Mouse (Mus musculus) heart, embryonic 10.5 days (tissue): Measurements from ENCODE around the gene Dhx9. TPM values are rescaled to one million over a fixed set of nuclear protein-coding genes. Genes with fewer than 3 reads are reported as not detected.
"Not testable (repeated sequence)": the region's sequence is repeated elsewhere in the genome, so short reads cannot be mapped to it uniquely, and the experiment has no call there.

Experiments used
- DNase-seq: peaks from one replicate; pipeline ENCODE4 v3.0.0-alpha.2; 2017; ENCODE audit warnings: low spot score
- H3K27ac ChIP-seq: fragments of 300-500 bp; sonication (generic); 2 replicates; pipeline ENCODE4 v1.5.1; 2016; ENCODE audit warnings: mild to moderate bottlenecking
- H3K27me3 ChIP-seq: fragments of 300-500 bp; sonication (generic); 2 replicates; pipeline ENCODE4 v1.6.1; 2016; ENCODE audit warnings: mild to moderate bottlenecking; ENCODE audit not compliant: poor library complexity, insufficient read depth, severe bottlenecking
- H3K36me3 ChIP-seq: fragments of 300-500 bp; sonication (generic); 2 replicates; pipeline ENCODE4 v1.6.1; 2016; ENCODE audit warnings: mild to moderate bottlenecking, moderate library complexity
- H3K4me1 ChIP-seq: fragments of 300-500 bp; sonication (generic); 2 replicates; pipeline ENCODE4 v1.6.1; 2016; ENCODE audit warnings: mild to moderate bottlenecking
- H3K4me3 ChIP-seq: fragments of 300-500 bp; sonication (generic); 2 replicates; pipeline ENCODE4 v1.5.1; 2016; ENCODE audit warnings: mild to moderate bottlenecking, moderate library complexity
- H3K9me3 ChIP-seq: fragments of 300-500 bp; sonication (generic); 2 replicates; pipeline ENCODE4 v1.6.1; 2016; ENCODE audit warnings: mild to moderate bottlenecking, moderate library complexity
- WGBS: fragments of 180-500 bp; shearing (Covaris S2); methylation state at CpG from one replicate; pipeline ENCODE4 v1.1.7; 2016; 5-methylcytosine and 5-hydroxymethylcytosine counted together
- polyA plus RNA-seq: library from polyadenylated mRNA; unstranded; fragments of >200 nt; fragmentation: Nextera tagmentation; extraction: Ambion mirVana; gene quantifications from 2 replicates; pipeline ENCODE4 v1.2.1, GENCODE M21; 2016

Dhx9 gene
- polyA plus RNA-seq, 1 experiment from 2014 or later, result 25.1 TPM

GRCm38 (mm10) chr1:153496030-153496429 is 8.6 kb upstream of the Dhx9 start:
- Histone ChIP-seq H3K27me3 (no peaks in the 10 kb centered on the region), H3K4me3 (no peak overlapping the region), H3K27ac (no peak overlapping the region), H3K36me3 (no peaks in the 10 kb centered on the region), H3K4me1 (0 out of 2 replicates have a peak, but pooled peaks cover 4% of the 10 kb centered on the region), H3K9me3 (no peaks in the 10 kb centered on the region)
- WGBS, result 76% methylated on average over 3 of the region's 3 CpGs
- DNase-seq, result no peak

GRCm38 (mm10) chr1:153493931-153494330 is 6.5 kb upstream of the Dhx9 start:
- H3K36me3 ChIP-seq, result no peaks in the 10 kb centered on the region
- H3K9me3 ChIP-seq, result no peaks in the 10 kb centered on the region
- DNase-seq, result no peak
- H3K27ac ChIP-seq, result no peak overlapping the region
- H3K4me1 ChIP-seq, result 0 out of 2 replicates have a peak, but pooled peaks cover 4% of the 10 kb centered on the region
- H3K27me3 ChIP-seq, result no peaks in the 10 kb centered on the region
- 31% methylated on average over 6 of the region's 6 CpGs for WGBS
- no peak overlapping the region for H3K4me3 ChIP-seq

GRCm38 (mm10) chr1:153493338-153493737 is 5.9 kb upstream of the Dhx9 start:
- Histone ChIP-seq H3K9me3 (no peaks in the 10 kb centered on the region), H3K27ac (no peak overlapping the region), H3K36me3 (no peaks in the 10 kb centered on the region), H3K27me3 (no peaks in the 10 kb centered on the region), H3K4me3 (no peak overlapping the region), H3K4me1 (0 out of 2 replicates have a peak, but pooled peaks cover 4% of the 10 kb centered on the region)
- 21% methylated on average over 4 of the region's 4 CpGs for WGBS
- DNase-seq, result no peak

GRCm38 (mm10) chr1:153491822-153492221 is 4.4 kb upstream of the Dhx9 start:
- Histone ChIP-seq H3K4me1 (0 out of 2 replicates have a peak, but pooled peaks cover 4% of the 10 kb centered on the region), H3K27me3 (no peaks in the 10 kb centered on the region), H3K27ac (no peak overlapping the region), H3K9me3 (no peaks in the 10 kb centered on the region), H3K36me3 (no peaks in the 10 kb centered on the region), H3K4me3 (no peak overlapping the region)
- no peak for DNase-seq
- 90% methylated on average over 1 of the region's 1 CpGs for WGBS

- Histone ChIP-seq H3K27me3 (no peaks in the 10 kb centered on the region), H3K36me3 (no peaks in the 10 kb centered on the region), H3K9me3 (no peaks in the 10 kb centered on the region), H3K4me3 (no peak overlapping the region), H3K4me1 (0 out of 2 replicates have a peak, but pooled peaks cover 4% of the 10 kb centered on the region), H3K27ac (no peak overlapping the region)
- WGBS, result 88% methylated on average over 2 of the region's 2 CpGs
- DNase-seq, result no peak
Observed at GRCm38 (mm10) chr1:153491345-153491744, 3.9 kb upstream of the Dhx9 start.

- Histone ChIP-seq H3K4me3 (no peak overlapping the region), H3K4me1 (peaks cover 10% of the 10 kb centered on the region; the same call in 1 of the 2 replicates), H3K36me3 (no peaks in the 10 kb centered on the region), H3K27me3 (no peaks in the 10 kb centered on the region), H3K9me3 (no peaks in the 10 kb centered on the region), H3K27ac (no peak overlapping the region)
- DNase-seq, result no peak
- 80% methylated on average over 4 of the region's 4 CpGs for WGBS
Observed at GRCm38 (mm10) chr1:153489963-153490362, 2.5 kb upstream of the Dhx9 start.

- H3K27ac ChIP-seq, result no peak overlapping the region
- 51% methylated on average over 2 of the region's 2 CpGs for WGBS
- no peaks in the 10 kb centered on the region for H3K27me3 ChIP-seq
- no peak overlapping the region for H3K4me3 ChIP-seq
- H3K4me1 ChIP-seq, result peaks cover 12% of the 10 kb centered on the region; the same call in 1 of the 2 replicates
- H3K36me3 ChIP-seq, result no peaks in the 10 kb centered on the region
- DNase-seq, result no peak
- no peaks in the 10 kb centered on the region for H3K9me3 ChIP-seq
Observed at GRCm38 (mm10) chr1:153489540-153489939, 2.1 kb upstream of the Dhx9 start.

- 47% methylated on average over 7 of the region's 7 CpGs for WGBS
- no peaks in the 10 kb centered on the region for H3K27me3 ChIP-seq
- no peak overlapping the region for H3K27ac ChIP-seq
- no peak for DNase-seq
- H3K9me3 ChIP-seq, result no peaks in the 10 kb centered on the region
- peaks cover 12% of the 10 kb centered on the region; the same call in 1 of the 2 replicates for H3K4me1 ChIP-seq
- H3K36me3 ChIP-seq, result no peaks in the 10 kb centered on the region
- no peak overlapping the region for H3K4me3 ChIP-seq
Observed at GRCm38 (mm10) chr1:153489132-153489531, 1.7 kb upstream of the Dhx9 start.

GRCm38 (mm10) chr1:153486767-153487499 is 527 bp downstream of the Dhx9 start:
- Histone ChIP-seq H3K27me3 (no peaks in the 10 kb centered on the region), H3K36me3 (peaks cover 14% of the 10 kb centered on the region)
- under 1% methylated on average over 63 of the region's 64 CpGs for WGBS

GRCm38 (mm10) chr1:153486120-153486519 is 1.3 kb downstream of the Dhx9 start:
- Histone ChIP-seq H3K4me3 (peak overlapping the region; percentile 100), H3K36me3 (peaks cover 22% of the 10 kb centered on the region)
- DNase-seq, H3K27me3 ChIP-seq, H3K9me3 ChIP-seq, H3K27ac ChIP-seq, H3K4me1 ChIP-seq: not testable (repeated sequence)
- WGBS, result 11% methylated on average over 6 of the region's 6 CpGs

More at GRCm38 (mm10) chr1:153486767-153487499, 527 bp downstream of the Dhx9 start:
- H3K9me3 ChIP-seq, result no peaks in the 10 kb centered on the region
- peak; percentile 89 for DNase-seq
- H3K4me3 ChIP-seq, result peak overlapping the region; percentile 100
- peaks cover 8% of the 10 kb centered on the region; the same call in 1 of the 2 replicates for H3K4me1 ChIP-seq
- peak overlapping the region; percentile 97 for H3K27ac ChIP-seq

GRCm38 (mm10) chr1:153485201-153485796 is 2.2 kb downstream of the Dhx9 start:
- Histone ChIP-seq H3K4me1 (peaks cover 8% of the 10 kb centered on the region; the same call in 1 of the 2 replicates), H3K27me3 (no peaks in the 10 kb centered on the region), H3K27ac (no peak overlapping the region), H3K4me3 (peak overlapping the region; percentile 100), H3K36me3 (peaks cover 30% of the 10 kb centered on the region), H3K9me3 (no peaks in the 10 kb centered on the region)
- 70% methylated on average over 2 of the region's 2 CpGs for WGBS
- no peak for DNase-seq

- no peak overlapping the region for H3K27ac ChIP-seq
- 41% methylated on average over 1 of the region's 1 CpGs for WGBS
- peaks cover 8% of the 10 kb centered on the region; the same call in 1 of the 2 replicates for H3K4me1 ChIP-seq
- H3K4me3 ChIP-seq, result no peak overlapping the region
- H3K36me3 ChIP-seq, result peaks cover 69% of the 10 kb centered on the region
- H3K27me3 ChIP-seq, result no peaks in the 10 kb centered on the region
- no peak for DNase-seq
- no peaks in the 10 kb centered on the region for H3K9me3 ChIP-seq
Observed at GRCm38 (mm10) chr1:153481025-153481412, 6.4 kb downstream of the Dhx9 start.

GRCm38 (mm10) chr1:153480386-153481024 is 7.0 kb downstream of the Dhx9 start:
- WGBS, result 64% methylated on average over 1 of the region's 1 CpGs
- DNase-seq, result no peak
- H3K27ac ChIP-seq, result no peak overlapping the region
- H3K36me3 ChIP-seq, result peaks cover 74% of the 10 kb centered on the region
- no peak overlapping the region for H3K4me3 ChIP-seq
- peaks cover 7% of the 10 kb centered on the region; the same call in 1 of the 2 replicates for H3K4me1 ChIP-seq
- no peaks in the 10 kb centered on the region for H3K9me3 ChIP-seq
- no peaks in the 10 kb centered on the region for H3K27me3 ChIP-seq
